Mouse (Mus musculus) testis, adult 2 months (tissue): ENCODE data around the gene A630095N17Rik. TPM values are rescaled to one million over a fixed set of nuclear protein-coding genes. Genes with fewer than 3 reads are reported as not detected.

Experiments used
- H3K27ac ChIP-seq: fragments of 200-500 bp; 2 replicates; pipeline ENCODE4 v1.5.1; 2012; ENCODE audit warnings: low read depth, low read length; ENCODE audit not compliant: control insufficient read depth, insufficient read depth
- H3K27me3 ChIP-seq: fragments of 200-500 bp; 2 replicates; pipeline ENCODE4 v1.6.1; 2012; ENCODE audit warnings: mild to moderate bottlenecking, low read length, moderate library complexity; ENCODE audit not compliant: control insufficient read depth, insufficient read depth
- H3K36me3 ChIP-seq: fragments of 200-500 bp; 2 replicates; pipeline ENCODE4 v1.6.1; 2012; ENCODE audit warnings: mild to moderate bottlenecking, low read length; ENCODE audit not compliant: control insufficient read depth, insufficient read depth
- H3K4me1 ChIP-seq: fragments of 200-500 bp; 2 replicates; pipeline ENCODE4 v1.6.1; 2012; ENCODE audit warnings: low read length; ENCODE audit not compliant: control insufficient read depth, insufficient read depth
- H3K4me3 ChIP-seq: fragments of 200-500 bp; 2 replicates; pipeline ENCODE4 v1.5.1; 2012; ENCODE audit warnings: low read depth, mild to moderate bottlenecking, low read length, moderate library complexity, mixed read lengths; ENCODE audit not compliant: control insufficient read depth
- CTCF ChIP-seq: fragments of 200-500 bp; IDR thresholded peaks from 2 replicates; pipeline ENCODE4 v1.5.1; 2012; ENCODE audit warnings: low read depth, mild to moderate bottlenecking, inconsistent platforms, low read length, moderate library complexity; ENCODE audit not compliant: control insufficient read depth, insufficient read depth, insufficient replicate concordance
- POLR2A ChIP-seq: fragments of 200-500 bp; IDR thresholded peaks from 2 replicates; pipeline ENCODE4 v1.6.1; 2012; ENCODE audit warnings: low read depth, mild to moderate bottlenecking, inconsistent platforms, low read length, moderate library complexity; ENCODE audit not compliant: control insufficient read depth
- polyA plus RNA-seq: library from polyadenylated mRNA; depleted of rRNA; stranded (reverse); fragments of >200 nt; gene quantifications from 2 replicates; pipeline ENCODE4 v1.2.3, GENCODE M21; 2012

The A630095N17Rik gene
- polyA plus RNA-seq, 1 experiment = 12.7 TPM

DNA sequence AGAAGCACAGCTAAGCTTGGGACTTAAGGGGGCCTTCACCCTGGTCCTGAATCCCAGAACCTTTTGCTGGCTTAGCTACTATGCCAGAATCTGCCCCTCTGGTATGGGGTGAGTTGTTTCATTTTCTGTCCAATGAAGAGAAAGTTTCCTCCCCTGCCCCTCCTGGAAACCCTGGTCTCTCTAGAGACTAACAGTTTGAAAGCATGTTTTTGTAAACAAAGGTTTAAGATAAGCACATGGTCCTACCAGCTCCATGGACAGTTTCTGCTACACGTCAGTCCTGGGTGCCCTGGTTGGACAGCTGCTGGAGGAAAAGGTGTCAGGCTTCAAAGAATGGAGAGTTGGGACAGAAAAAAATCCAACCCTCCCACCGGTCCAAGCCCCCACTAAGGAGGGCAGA, 41.3 kb downstream of the A630095N17Rik start:
- TF ChIP-seq POLR2A (no peak), CTCF (no peak)
- H3K27me3 ChIP-seq = no peaks in the 10 kb centered on the region
- peaks cover 12% of the 10 kb centered on the region for H3K4me1 ChIP-seq
- no peak overlapping the region for H3K27ac ChIP-seq
- peaks cover 3% of the 10 kb centered on the region for H3K36me3 ChIP-seq
- peak overlapping the region; percentile 88 for H3K4me3 ChIP-seq

DNA sequence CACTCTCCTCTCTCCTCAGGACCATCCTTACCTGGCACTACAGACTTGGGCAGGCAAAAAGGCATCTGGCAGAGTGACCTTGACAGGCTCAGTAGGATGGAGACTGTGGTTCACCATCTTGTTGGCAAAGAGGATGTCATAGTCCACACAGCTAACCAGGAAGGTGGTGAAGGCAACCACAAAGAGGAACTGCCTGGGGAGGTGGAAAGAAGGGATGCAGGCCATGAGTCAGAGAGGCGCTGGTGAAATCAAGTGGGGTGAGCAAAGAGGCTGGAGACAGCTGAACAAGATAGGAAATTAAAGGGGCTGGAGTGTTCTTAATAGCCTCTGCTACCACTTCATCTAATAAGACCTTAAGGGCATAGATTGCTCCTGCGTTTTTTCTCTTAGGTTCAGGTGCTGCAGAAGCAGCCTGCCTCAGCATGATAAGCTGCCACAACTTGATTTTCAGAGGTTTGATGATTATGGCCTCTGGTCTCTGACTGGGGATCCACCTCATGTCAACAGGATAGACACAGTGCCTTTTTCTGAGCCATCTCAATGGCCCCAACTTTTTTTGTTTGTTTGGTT, 43.9 kb downstream of the A630095N17Rik start:
- H3K4me1 ChIP-seq = peaks cover 12% of the 10 kb centered on the region
- no peak overlapping the region for H3K4me3 ChIP-seq
- TF ChIP-seq CTCF (no peak), POLR2A (no peak)
- peaks cover 3% of the 10 kb centered on the region for H3K36me3 ChIP-seq
- H3K27me3 ChIP-seq = no peaks in the 10 kb centered on the region
- H3K27ac ChIP-seq = no peak overlapping the region

DNA sequence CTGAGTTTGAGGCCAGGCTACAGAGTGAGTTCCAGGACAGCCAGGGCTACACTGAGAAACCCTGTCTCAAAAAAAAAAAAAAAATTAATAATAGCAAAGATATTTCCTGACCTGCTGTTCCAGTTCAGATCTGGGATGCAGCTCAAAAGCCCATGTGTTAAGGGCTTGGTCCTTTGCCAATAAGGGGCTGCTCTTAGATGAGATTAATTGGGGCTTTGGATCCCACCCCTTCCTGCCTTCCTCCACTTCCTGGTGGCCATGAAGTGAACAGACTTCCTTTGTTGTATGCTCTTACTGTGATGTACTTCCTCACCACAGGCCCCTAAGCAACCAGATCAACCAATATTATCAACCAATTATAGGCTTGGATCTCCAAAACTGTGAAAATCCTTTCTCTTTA, 44.8 kb downstream of the A630095N17Rik start:
- no peaks in the 10 kb centered on the region for H3K27me3 ChIP-seq
- no peak overlapping the region for H3K4me3 ChIP-seq
- H3K36me3 ChIP-seq = peaks cover 3% of the 10 kb centered on the region
- H3K4me1 ChIP-seq = peaks cover 9% of the 10 kb centered on the region
- TF ChIP-seq CTCF (no peak), POLR2A (no peak)
- no peak overlapping the region for H3K27ac ChIP-seq

DNA sequence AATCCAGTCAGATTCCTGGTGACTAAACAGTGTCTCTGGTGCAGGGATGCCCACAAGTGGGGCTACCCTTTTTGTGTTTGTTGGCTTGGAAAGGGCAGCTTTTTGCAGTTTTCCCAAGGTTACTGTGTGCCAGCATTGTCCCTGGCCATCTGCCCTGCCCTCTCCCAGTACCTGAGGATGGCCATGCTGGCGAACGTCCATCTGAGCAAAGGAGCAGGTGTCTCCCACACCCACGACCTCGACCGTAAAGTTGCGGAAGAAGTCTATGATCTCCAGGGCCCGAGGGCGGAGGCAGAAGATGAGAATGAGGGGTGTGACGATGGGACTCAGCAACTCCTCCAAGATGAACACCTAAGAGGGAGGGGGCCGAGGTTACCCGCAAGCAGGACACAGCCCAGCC, 46.4 kb downstream of the A630095N17Rik start:
- Histone ChIP-seq H3K4me3 (no peak overlapping the region), H3K27me3 (no peaks in the 10 kb centered on the region), H3K36me3 (peaks cover 3% of the 10 kb centered on the region), H3K4me1 (peaks cover 4% of the 10 kb centered on the region; the same call in 1 of the 2 replicates), H3K27ac (no peak overlapping the region)
- TF ChIP-seq POLR2A (no peak), CTCF (no peak)

DNA sequence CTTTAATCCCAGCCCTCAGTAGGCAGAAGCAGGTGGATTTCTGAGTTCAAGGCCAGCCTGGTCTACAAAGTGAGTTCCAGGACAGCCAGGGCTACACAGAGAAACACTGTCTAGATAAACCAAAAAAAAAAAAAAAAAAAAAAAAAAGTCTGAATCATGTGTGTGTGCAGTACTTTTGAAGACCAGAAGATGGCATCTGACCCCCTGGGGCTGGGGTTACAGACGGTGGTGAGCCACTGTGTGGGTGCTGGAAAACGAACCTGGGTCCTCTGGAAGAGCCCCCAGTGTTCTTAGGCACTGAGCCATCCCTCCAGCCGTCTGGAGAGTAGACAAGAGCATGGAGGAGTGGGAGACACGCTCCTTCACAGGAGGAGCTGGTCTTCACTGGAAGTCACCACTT, 49.7 kb downstream of the A630095N17Rik start:
- Histone ChIP-seq H3K4me1 (peaks cover 11% of the 10 kb centered on the region), H3K36me3 (peaks cover under 1% of the 10 kb centered on the region; the same call in 1 of the 2 replicates), H3K4me3 (no peak overlapping the region), H3K27me3 (no peaks in the 10 kb centered on the region), H3K27ac (no peak overlapping the region)
- TF ChIP-seq CTCF (0 out of 2 replicates have a peak, but pooled peaks have one; percentile 9), POLR2A (no peak)

DNA sequence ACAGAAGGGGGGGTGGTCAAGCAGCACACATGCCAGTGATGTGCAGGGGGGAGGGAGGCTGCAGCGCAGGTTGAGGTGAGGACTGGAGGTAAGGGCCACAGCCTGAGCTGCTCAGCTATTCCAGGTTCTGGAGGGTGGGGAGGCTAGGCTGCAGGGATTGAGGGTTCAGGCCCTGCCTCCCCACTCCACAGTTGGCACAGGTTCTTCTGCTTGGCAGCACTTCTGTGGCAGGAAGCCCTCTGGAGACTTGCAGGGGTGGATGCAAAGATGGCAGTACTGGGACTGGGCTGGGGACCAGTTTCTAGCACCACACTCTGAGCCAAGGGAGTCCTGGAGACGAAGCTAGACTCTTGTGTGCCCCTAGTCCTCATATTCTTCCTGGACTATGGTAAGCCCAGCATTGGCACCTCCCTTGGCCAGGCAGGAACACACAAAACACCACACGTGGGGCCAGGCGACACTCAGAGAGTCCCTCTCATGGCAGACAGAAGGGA, 50.5 kb downstream of the A630095N17Rik start:
- no peaks in the 10 kb centered on the region; the same call in 1 of the 2 replicates for H3K36me3 ChIP-seq
- no peaks in the 10 kb centered on the region for H3K27me3 ChIP-seq
- H3K4me3 ChIP-seq = no peak overlapping the region
- peaks cover 11% of the 10 kb centered on the region for H3K4me1 ChIP-seq
- TF ChIP-seq POLR2A (no peak), CTCF (no peak)
- H3K27ac ChIP-seq = no peak overlapping the region

DNA sequence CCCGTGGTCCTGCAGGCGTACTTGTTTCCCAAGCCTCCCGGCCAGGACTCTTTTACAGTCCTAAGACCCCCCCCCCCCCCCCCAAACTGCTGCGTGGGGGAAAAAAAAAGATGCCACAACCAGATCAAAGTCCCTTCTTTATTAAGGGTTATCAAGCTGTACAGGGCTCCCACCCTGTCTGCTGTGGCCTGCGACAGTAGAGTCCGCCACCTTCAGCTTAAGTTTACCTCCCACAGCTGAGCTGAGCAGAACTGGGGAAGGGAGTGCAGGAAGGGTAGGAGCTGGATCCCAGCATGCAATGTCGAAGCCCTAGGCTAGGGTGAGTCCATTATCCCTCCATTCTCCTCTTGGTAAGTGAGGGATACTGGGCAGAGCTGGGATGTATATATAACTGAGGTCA, 51.2 kb downstream of the A630095N17Rik start:
- Histone ChIP-seq H3K27me3 (no peaks in the 10 kb centered on the region), H3K4me1 (peaks cover 11% of the 10 kb centered on the region), H3K4me3 (no peak overlapping the region), H3K36me3 (no peaks in the 10 kb centered on the region; the same call in 1 of the 2 replicates), H3K27ac (no peak overlapping the region)
- TF ChIP-seq CTCF = no peak
- no peak for TF ChIP-seq POLR2A
